Mouse (Mus musculus) liver, embryonic 13.5 days (tissue): ENCODE results near the gene Sema4d. TPM values are rescaled to one million over a fixed set of nuclear protein-coding genes. Genes with fewer than 3 reads are reported as not detected.

Source experiments
- ATAC-seq: fragments of 200-750 bp; cut with Nextera tagmentation; 2 replicates; pipeline ENCODE4 v1.8.0; 2017; ENCODE audit warnings: low read depth, mild to moderate bottlenecking, moderate number of reproducible peaks, moderate library complexity
- DNase-seq: peaks from one replicate; pipeline ENCODE4 v3.0.0; 2022
- H3K27ac ChIP-seq: fragments of 300-500 bp; sonication (generic); 2 replicates; pipeline ENCODE4 v1.5.1; 2015; ENCODE audit warnings: moderate library complexity, mild to moderate bottlenecking, inconsistent platforms
- H3K27me3 ChIP-seq: fragments of 300-500 bp; sonication (generic); 2 replicates; pipeline ENCODE4 v1.6.1; 2015; ENCODE audit warnings: mild to moderate bottlenecking, inconsistent platforms
- H3K36me3 ChIP-seq: fragments of 300-500 bp; sonication (generic); 2 replicates; pipeline ENCODE4 v1.6.1; 2015; ENCODE audit warnings: mild to moderate bottlenecking, inconsistent platforms
- H3K4me1 ChIP-seq: fragments of 300-500 bp; sonication (generic); replicated peaks from 2 replicates; pipeline ENCODE4 v1.6.1; 2015; ENCODE audit warnings: inconsistent platforms
- H3K4me2 ChIP-seq: fragments of 300-500 bp; sonication (generic); 2 replicates; pipeline ENCODE4 v1.6.1; 2015; ENCODE audit warnings: inconsistent platforms, mild to moderate bottlenecking, moderate library complexity
- H3K4me3 ChIP-seq: fragments of 300-500 bp; sonication (generic); replicated peaks from 2 replicates; pipeline ENCODE4 v1.5.1; 2015; ENCODE audit warnings: mild to moderate bottlenecking, inconsistent platforms
- H3K9ac ChIP-seq: fragments of 300-500 bp; sonication (generic); 2 replicates; pipeline ENCODE4 v1.6.1; 2015; ENCODE audit warnings: mild to moderate bottlenecking, inconsistent platforms
- H3K9me3 ChIP-seq: fragments of 300-500 bp; sonication (generic); replicated peaks from 2 replicates; pipeline ENCODE4 v1.6.1; 2016; ENCODE audit warnings: inconsistent platforms
- WGBS: fragments of 180-500 bp; shearing (Covaris S2); methylation state at CpG from one replicate; pipeline ENCODE4 v1.1.7; 2015; ENCODE audit not compliant: insufficient replicate concordance; 5-methylcytosine and 5-hydroxymethylcytosine counted together
- polyA plus RNA-seq: library from polyadenylated mRNA; unstranded; fragments of >200 nt; fragmentation: Nextera tagmentation; extraction: Ambion mirVana; gene quantifications from 2 replicates; pipeline ENCODE4 v1.2.1, GENCODE M21; 2015

The Sema4d gene
- polyA plus RNA-seq, 1 experiment from 2014 or later, result 6.0 TPM

- Histone ChIP-seq H3K4me1 (no peaks in the 10 kb centered on the region), H3K36me3 (peaks cover 97% of the 10 kb centered on the region), H3K9me3 (no peaks in the 10 kb centered on the region), H3K9ac (no peak overlapping the region), H3K27me3 (no peaks in the 10 kb centered on the region), H3K4me2 (no peak overlapping the region), H3K4me3 (no peak overlapping the region), H3K27ac (no peak overlapping the region)
- WGBS, result 82% methylated on average over 2 of the region's 2 CpGs
- ATAC-seq (no peak), DNase-seq (no peak)
These were observed 130.0 kb downstream of the Sema4d start for GRCm38 (mm10) chr13:51663561-51663960.

DNA sequence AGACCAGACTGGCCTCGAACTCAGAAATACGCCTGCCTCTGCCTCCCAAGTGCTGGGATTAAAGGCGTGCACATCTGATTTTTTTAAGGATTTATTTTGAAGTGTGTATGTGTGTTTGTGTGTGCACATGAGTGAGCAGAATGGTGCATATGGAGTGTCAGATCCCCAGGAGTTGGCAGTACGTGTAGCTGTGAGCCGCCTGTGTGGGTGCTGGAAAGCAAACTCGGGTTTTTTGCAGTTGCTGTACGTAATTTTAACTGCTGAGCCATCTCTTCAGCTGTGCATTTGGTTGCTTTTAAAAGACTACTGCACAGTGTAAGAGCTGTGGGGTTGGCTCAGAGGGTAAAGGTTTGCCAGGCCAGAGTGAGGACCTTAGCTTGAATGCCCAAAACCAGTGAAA is 134.0 kb downstream of the Sema4d start:
- H3K27me3 ChIP-seq, result no peaks in the 10 kb centered on the region
- 89% methylated on average over 7 of the region's 7 CpGs for WGBS
- H3K4me3 ChIP-seq, result no peak overlapping the region
- ATAC-seq (no peak), DNase-seq (no peak)
- H3K4me2 ChIP-seq, result no peak overlapping the region
- H3K9ac ChIP-seq, result no peak overlapping the region
- peaks cover 97% of the 10 kb centered on the region for H3K36me3 ChIP-seq
- no peaks in the 10 kb centered on the region for H3K4me1 ChIP-seq
- no peak overlapping the region for H3K27ac ChIP-seq
- no peaks in the 10 kb centered on the region for H3K9me3 ChIP-seq

GRCm38 (mm10) chr13:51658094-51658493 is 135.5 kb downstream of the Sema4d start:
- no peaks in the 10 kb centered on the region for H3K27me3 ChIP-seq
- DNase-seq, result no peak
- peaks cover 6% of the 10 kb centered on the region; the same call in 1 of the 2 replicates for H3K4me1 ChIP-seq
- H3K4me2 ChIP-seq, result no peak overlapping the region
- H3K9ac ChIP-seq, result no peak overlapping the region
- 61% methylated on average over 3 of the region's 3 CpGs for WGBS
- H3K27ac ChIP-seq, result no peak overlapping the region
- no peak overlapping the region for H3K4me3 ChIP-seq
- no peak for ATAC-seq
- peaks cover 99% of the 10 kb centered on the region for H3K36me3 ChIP-seq
- H3K9me3 ChIP-seq, result no peaks in the 10 kb centered on the region

DNA sequence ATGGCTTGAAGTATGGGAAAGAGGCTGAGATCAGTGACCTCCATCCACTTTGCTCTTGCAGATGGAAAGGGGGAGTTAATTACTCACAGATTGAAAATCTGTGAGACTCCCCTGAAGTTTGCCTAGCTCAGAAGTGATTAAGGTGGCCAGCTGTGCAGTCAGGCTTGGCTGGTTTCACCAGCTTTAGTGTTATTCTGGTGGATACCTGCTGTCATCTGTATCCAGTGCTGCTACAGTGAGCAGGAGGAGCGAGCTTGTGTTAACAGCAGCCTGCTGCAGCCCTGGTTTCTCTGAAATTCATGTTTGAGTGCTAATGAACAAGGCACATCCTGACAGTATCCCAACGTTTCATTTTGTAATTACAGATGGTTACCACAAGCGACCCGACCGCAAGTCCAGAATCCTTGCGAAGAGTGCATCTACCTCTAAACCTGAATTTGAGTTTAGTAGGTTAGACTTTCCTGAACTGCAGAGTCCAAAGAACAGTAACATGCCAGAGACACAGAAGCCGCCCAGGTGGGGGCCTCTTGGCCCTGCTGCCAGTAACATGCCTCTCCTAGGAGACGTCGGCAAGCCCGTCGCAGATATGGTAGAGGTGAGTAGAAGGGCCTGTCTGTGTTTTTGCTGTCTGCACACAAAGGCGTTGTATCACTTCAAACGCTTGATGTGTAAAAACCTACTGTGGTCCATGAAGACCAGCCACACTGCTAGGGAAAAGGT is 136.9 kb downstream of the Sema4d start:
- no peak for ATAC-seq
- no peak overlapping the region for H3K9ac ChIP-seq
- peaks cover 18% of the 10 kb centered on the region for H3K4me1 ChIP-seq
- no peak for DNase-seq
- H3K36me3 ChIP-seq, result peaks cover 94% of the 10 kb centered on the region
- H3K9me3 ChIP-seq, result no peaks in the 10 kb centered on the region
- H3K4me3 ChIP-seq, result no peak overlapping the region
- H3K4me2 ChIP-seq, result no peak overlapping the region
- 90% methylated on average over 13 of the region's 13 CpGs for WGBS
- H3K27me3 ChIP-seq, result no peaks in the 10 kb centered on the region
- H3K27ac ChIP-seq, result no peak overlapping the region

DNA sequence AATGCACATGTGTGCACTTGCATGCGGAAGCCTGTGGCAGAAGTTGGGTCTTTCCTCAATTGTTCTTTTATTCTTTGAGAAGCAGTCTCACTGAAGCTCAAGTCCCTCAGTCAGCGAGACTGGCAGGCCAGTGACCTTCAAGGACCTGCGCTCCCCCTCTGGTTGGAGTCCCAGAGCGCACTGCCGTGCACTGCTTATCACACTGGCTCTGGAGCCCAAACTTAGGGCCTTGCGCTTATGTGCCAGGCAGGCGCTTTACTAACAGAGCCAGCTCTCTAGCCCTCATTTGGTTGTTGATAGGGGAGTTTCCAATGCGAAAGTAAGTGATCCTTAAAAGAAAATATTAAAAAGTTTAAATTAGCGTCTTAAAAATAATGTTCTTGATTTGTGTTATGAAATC is 139.6 kb downstream of the Sema4d start:
- peaks cover 35% of the 10 kb centered on the region for H3K4me1 ChIP-seq
- H3K4me2 ChIP-seq, result no peak overlapping the region
- H3K4me3 ChIP-seq, result no peak overlapping the region
- no peak overlapping the region for H3K27ac ChIP-seq
- no peaks in the 10 kb centered on the region for H3K9me3 ChIP-seq
- no peak for ATAC-seq
- no peak for DNase-seq
- H3K9ac ChIP-seq, result no peak overlapping the region
- no peaks in the 10 kb centered on the region for H3K27me3 ChIP-seq
- peaks cover 85% of the 10 kb centered on the region for H3K36me3 ChIP-seq
- WGBS, result 86% methylated on average over 9 of the region's 9 CpGs

DNA sequence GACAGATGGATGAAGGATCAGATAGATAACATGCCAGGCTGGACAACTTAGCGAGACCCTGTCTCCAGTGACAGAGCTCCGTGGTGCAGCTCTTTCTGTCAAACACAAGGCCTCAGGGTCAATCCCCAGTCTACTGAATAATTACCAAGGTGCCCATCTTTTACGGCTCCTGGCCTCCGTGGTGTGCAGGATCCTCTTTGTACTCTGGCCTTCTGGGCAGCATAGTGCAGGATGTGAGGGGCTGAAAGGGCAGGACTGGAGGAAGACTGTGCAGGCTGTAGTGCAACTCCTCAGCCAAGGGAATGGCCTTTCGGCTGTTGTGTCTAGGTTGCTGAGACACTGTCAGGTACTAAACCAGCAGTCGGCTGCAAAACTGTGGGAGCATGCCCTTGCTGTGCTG is 140.4 kb downstream of the Sema4d start:
- DNase-seq, result no peak
- Histone ChIP-seq H3K4me3 (no peak overlapping the region), H3K4me1 (peaks cover 43% of the 10 kb centered on the region), H3K36me3 (peaks cover 81% of the 10 kb centered on the region), H3K9ac (no peak overlapping the region), H3K27ac (no peak overlapping the region), H3K9me3 (no peaks in the 10 kb centered on the region), H3K27me3 (no peaks in the 10 kb centered on the region), H3K4me2 (peak overlapping the region; percentile 81; the same call in 1 of the 2 replicates)
- WGBS, result 88% methylated on average over 6 of the region's 6 CpGs
- ATAC-seq, result no peak

DNA sequence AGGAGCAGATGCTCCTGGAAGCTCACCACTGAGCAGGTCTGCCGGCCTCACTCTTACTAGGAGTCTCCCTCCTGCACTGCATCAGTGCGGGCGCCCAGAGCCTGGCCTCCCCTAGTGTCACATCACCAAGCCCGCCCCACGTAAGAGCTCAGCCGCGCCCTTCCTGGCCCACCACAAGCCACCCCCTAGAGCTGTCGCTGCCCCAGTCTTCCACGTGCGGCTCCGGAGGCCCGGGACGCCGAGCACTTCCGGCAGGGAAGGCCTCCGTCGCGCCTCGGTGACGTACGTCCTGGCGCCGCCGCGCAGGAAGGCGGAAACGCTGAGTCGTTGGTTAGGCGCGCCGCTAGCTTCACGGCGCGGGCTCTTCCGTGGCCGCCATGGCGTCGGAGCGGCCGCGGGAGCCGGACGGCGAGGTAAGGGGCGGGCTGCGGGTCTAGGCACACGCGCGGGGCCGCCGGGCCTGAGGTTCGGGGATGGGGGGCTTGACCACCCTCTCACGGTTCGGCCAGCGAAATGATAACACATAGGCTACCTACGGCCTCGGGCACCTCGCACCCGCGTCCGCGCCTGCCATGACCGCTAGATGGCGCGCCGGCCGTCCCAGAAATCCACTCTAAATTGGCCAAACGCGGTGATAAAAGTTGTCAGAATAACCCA is 142.0 kb downstream of the Sema4d start, which contains the start of gene Secisbp2:
Gene Secisbp2 (plus strand): TSS at position 290 of the 657 bp plus-strand sequence.
- Histone ChIP-seq H3K4me2 (peak within 1 kb of the TSS; percentile 81), H3K9me3 (no peaks in the 10 kb centered on the region), H3K4me3 (peak within 1 kb of the TSS; percentile 78), H3K36me3 (peaks cover 65% of the 10 kb centered on the region), H3K27me3 (no peaks in the 10 kb centered on the region), H3K4me1 (peaks cover 53% of the 10 kb centered on the region), H3K9ac (peak within 1 kb of the TSS; percentile 85), H3K27ac (peak within 1 kb of the TSS; percentile 86)
- DNase-seq (peak; percentile 90), ATAC-seq (peak; percentile 87)
- under 1% methylated on average over 69 of the region's 69 CpGs for WGBS

DNA sequence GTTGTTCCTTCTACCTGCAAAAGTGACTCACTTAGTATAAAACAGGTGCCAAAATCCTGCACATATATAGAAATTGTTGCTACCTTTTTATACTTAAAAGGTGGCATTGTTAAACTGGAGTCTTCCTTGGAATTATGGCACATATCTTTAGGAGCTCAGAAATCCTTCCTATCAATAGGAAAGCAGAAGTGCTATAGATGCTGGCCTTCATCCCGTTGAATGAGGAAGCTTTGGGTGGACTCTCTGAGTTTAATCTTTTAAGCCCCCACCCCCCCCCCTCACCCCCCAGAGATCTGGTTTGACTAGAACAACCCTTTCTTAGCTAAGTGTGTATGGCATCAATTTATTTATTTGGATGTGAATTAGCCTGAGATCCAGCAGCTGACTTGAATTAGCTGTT is 143.8 kb downstream of the Sema4d start:
- Histone ChIP-seq H3K27me3 (no peaks in the 10 kb centered on the region), H3K36me3 (peaks cover 47% of the 10 kb centered on the region), H3K4me1 (peaks cover 53% of the 10 kb centered on the region), H3K4me2 (peak overlapping the region; percentile 39), H3K9me3 (no peaks in the 10 kb centered on the region), H3K9ac (no peak overlapping the region), H3K27ac (peak overlapping the region; percentile 64), H3K4me3 (no peak overlapping the region)
- no peak for ATAC-seq
- DNase-seq, result no peak
- WGBS, result 11% methylated on average over 1 of the region's 1 CpGs

GRCm38 (mm10) chr13:51648237-51648636 is 145.3 kb downstream of the Sema4d start:
- Histone ChIP-seq H3K4me1 (peaks cover 61% of the 10 kb centered on the region), H3K36me3 (peaks cover 32% of the 10 kb centered on the region), H3K4me2 (peak overlapping the region; percentile 86), H3K27me3 (no peaks in the 10 kb centered on the region), H3K4me3 (peak overlapping the region; percentile 96), H3K9ac (peak overlapping the region; percentile 99), H3K27ac (peak overlapping the region; percentile 89), H3K9me3 (no peaks in the 10 kb centered on the region)
- ATAC-seq, result no peak
- WGBS, result 39% methylated on average over 4 of the region's 4 CpGs
- DNase-seq, result peak; percentile 62

GRCm38 (mm10) chr13:51647770-51648169 is 145.8 kb downstream of the Sema4d start:
- Histone ChIP-seq H3K9ac (peak overlapping the region; percentile 99), H3K27ac (peak overlapping the region; percentile 89), H3K4me1 (peaks cover 60% of the 10 kb centered on the region), H3K9me3 (no peaks in the 10 kb centered on the region), H3K36me3 (peaks cover 27% of the 10 kb centered on the region), H3K27me3 (no peaks in the 10 kb centered on the region), H3K4me3 (peak overlapping the region; percentile 96), H3K4me2 (peak overlapping the region; percentile 86)
- WGBS, result 22% methylated on average over 3 of the region's 3 CpGs
- no peak for ATAC-seq
- no peak for DNase-seq

GRCm38 (mm10) chr13:51646362-51647027 is 147.1 kb downstream of the Sema4d start:
- Histone ChIP-seq H3K27ac (peak overlapping the region; percentile 96), H3K4me3 (peak overlapping the region; percentile 96), H3K4me1 (peaks cover 51% of the 10 kb centered on the region), H3K36me3 (peaks cover 22% of the 10 kb centered on the region), H3K4me2 (peak overlapping the region; percentile 86), H3K9me3 (no peaks in the 10 kb centered on the region), H3K9ac (peak overlapping the region; percentile 99), H3K27me3 (no peaks in the 10 kb centered on the region)
- 8% methylated on average over 3 of the region's 3 CpGs for WGBS
- no peak for DNase-seq
- no peak for ATAC-seq
